Mouse (Mus musculus): Measurements from ENCODE around the gene Rnaseh2c.

DNA sequence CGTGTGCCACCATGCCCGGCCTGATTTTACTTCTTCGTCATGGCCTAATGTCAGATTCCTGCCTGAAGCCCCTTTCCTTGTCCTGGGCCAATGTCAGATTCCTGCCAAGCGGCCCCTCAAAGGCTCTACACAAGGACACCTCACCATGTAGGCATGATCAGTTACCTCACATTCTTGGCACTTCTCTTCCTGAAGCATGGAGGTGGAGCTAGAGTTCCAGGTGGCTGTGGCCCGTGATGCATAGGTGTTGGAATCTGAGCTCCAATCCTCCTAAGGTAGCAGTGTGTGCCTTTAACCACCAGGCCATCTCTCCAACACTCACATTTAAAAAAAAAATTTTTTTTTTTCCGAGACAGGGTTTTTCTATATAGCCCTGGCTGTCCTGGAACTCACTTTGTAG lies 20.9 kb upstream of the Rnaseh2c start:
- TF ChIP-seq CTCF (IDR thresholded peaks at IDR 0.05; ENCODE audit: low read depth, low read length) (no peak), POLR2A (IDR thresholded peaks at IDR 0.05; ENCODE audit: extremely low read depth, insufficient read depth, low read length) (no peak)

All from liver, adult 2 months (tissue).